Mouse (Mus musculus) kidney, postnatal 10 days (tissue): ENCODE results near the gene Clec4b1.
"Not testable (repeated sequence)": the region's sequence is repeated elsewhere in the genome, so short reads cannot be mapped to it uniquely, and the experiment has no call there.

Experiments
- DNase-seq: peaks from one replicate; pipeline ENCODE4 v3.0.0; 2021; ENCODE audit warnings: mixed read lengths

Gene Clec4b1

GRCm38 (mm10) chr6:123049742-123050372, at the start of gene Clec4b1:
Clec4b1 (plus strand) TSS chr6:123049962.
- DNase-seq, result no peak

DNA sequence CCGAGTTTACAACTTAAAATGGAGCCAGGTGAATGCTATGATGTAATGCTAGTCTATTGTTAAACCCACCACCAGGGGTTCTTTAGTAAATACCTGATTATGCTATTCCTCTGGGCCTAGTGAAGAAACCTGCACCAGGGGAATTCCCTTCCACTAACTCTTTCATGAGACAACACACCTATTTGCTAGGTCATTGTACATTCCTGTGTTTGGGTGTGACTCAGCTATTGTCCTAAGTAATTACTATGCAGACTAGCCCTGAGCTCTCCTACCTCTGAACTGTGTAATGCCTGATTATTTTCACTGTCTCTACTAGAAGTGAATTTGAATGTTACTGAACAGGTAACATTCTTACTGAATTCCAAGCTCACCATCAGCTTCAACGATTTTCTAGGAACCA, 45.1 kb upstream of the Clec4b1 start:
- DNase-seq, result not testable (repeated sequence)

GRCm38 (mm10) chr6:123005591-123005990, 44.2 kb upstream of the Clec4b1 start:
- peak; percentile 15 for DNase-seq

GRCm38 (mm10) chr6:123095125-123095843, 45.5 kb downstream of the Clec4b1 start:
- no peak for DNase-seq

- DNase-seq, result not testable (repeated sequence)
Measured at GRCm38 (mm10) chr6:123106128-123106527, 56.4 kb downstream of the Clec4b1 start, which contains the start of gene Clec4a2. Clec4a2 (plus strand) TSS chr6:123106428.
